Mouse (Mus musculus): Measurements from ENCODE around the gene Ap5m1. TPM values are rescaled to one million over a fixed set of nuclear protein-coding genes. Genes with fewer than 3 reads are reported as not detected.
"Not testable (repeated sequence)": the region's sequence is repeated elsewhere in the genome, so short reads cannot be mapped to it uniquely, and the experiment has no call there.

Gene Ap5m1
- polyA plus RNA-seq, 1 experiment = 28.8 TPM

DNA sequence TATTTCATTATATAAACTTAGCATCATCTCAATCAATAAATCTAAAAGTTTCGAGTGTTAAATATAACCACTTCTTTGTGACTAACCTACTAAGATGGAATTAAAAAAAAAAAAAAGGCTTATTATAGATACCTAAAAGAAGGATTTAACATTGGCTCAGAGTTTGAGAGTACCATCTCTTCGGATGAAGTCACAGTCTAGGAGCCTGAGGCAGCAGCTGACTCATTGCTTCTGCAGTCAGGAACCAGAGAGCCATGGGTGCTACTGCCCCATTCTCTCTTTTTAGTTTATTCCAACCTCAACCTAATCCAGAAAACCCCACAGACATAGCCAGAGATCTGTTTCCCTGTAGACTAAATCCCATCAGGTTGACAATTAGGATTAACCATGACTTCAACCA, 6.9 kb downstream of the Ap5m1 start:
- Histone ChIP-seq H3K27ac (ENCODE audit: insufficient read depth, low read depth, low read length) (no peak overlapping the region), H3K4me3 (ENCODE audit: insufficient read depth, low read length) (no peak overlapping the region), H3K4me1 (ENCODE audit: control insufficient read depth, insufficient read depth, low read length) (peaks cover 2% of the 10 kb centered on the region; the same call in 1 of the 2 replicates)
- TF ChIP-seq POLR2A (IDR thresholded peaks at IDR 0.05; ENCODE audit: borderline replicate concordance, low read depth, low read length) = no peak

DNA sequence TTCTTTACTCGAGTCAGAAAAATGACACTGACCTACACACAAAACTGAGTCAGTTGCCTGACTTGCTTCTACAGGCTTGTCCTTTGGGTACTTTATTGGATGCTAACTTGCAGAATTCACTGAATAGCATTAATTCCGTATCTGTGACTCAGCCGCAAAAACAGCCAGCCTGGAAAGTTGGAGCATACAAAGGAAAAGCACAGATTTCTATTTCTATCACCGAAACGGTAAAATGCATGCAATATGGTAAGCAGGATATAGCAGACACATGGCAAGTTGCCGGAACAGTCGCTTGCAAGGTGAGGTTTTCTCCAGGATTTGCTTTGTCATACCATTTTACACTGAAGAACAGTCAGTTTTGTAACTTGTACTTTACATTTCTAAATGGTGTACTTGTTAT, 8.0 kb downstream of the Ap5m1 start:
- Histone ChIP-seq H3K4me1 (ENCODE audit: control insufficient read depth, insufficient read depth, low read length) (no peaks in the 10 kb centered on the region), H3K27ac (ENCODE audit: insufficient read depth, low read depth, low read length) (no peak overlapping the region), H3K4me3 (ENCODE audit: insufficient read depth, low read length) (no peak overlapping the region)
- TF ChIP-seq POLR2A (IDR thresholded peaks at IDR 0.05; ENCODE audit: borderline replicate concordance, low read depth, low read length) = no peak
- no peak for TF ChIP-seq CTCF (IDR thresholded peaks at IDR 0.05; ENCODE audit: low read depth, low read length)

DNA sequence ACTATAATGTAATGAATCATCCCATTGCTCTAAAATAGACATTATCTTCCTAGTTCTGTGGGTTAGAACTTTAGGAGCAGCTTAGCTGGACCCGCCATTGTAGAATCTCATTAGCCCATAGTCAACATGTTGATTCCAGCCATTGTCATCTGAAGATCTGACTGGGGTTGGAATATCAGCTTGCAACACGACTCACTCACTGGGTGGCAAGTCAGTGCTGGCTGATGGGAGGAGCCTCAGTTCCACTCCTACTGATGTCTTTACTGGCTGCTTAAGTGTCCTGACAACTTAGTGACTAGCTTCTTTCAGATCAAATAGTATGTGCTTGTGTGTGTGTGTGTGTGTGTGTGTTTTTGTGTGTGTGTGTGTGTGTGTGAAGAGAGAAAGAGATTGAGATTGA, 8.5 kb downstream of the Ap5m1 start:
- Histone ChIP-seq H3K4me3 (ENCODE audit: insufficient read depth, low read length) (no peak overlapping the region), H3K4me1 (ENCODE audit: control insufficient read depth, insufficient read depth, low read length) (no peaks in the 10 kb centered on the region), H3K27ac (ENCODE audit: insufficient read depth, low read depth, low read length) (no peak overlapping the region)
- TF ChIP-seq POLR2A (IDR thresholded peaks at IDR 0.05; ENCODE audit: borderline replicate concordance, low read depth, low read length) = no peak
- TF ChIP-seq CTCF (IDR thresholded peaks at IDR 0.05; ENCODE audit: low read depth, low read length) = no peak

DNA sequence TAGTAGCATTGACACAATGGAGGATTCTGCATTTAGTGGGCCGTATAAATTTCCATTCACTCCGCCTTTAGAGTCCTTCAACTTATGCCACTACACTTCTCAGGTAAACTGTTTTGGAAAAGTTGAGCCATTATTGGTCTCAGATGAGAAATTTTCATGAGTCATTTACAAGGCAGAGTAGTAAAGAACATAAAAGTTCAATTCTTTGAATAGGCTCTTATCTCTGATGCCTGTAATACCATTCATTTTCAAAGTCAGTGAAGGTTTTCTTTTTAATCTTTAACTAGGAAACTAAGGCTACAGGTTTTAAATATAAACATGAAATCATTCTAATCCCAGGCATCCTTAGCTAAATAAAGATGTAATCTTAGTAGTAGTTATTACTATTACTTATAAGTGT, 12.9 kb downstream of the Ap5m1 start:
- H3K27ac ChIP-seq (ENCODE audit: insufficient read depth, low read depth, low read length) = no peak overlapping the region
- TF ChIP-seq POLR2A (IDR thresholded peaks at IDR 0.05; ENCODE audit: borderline replicate concordance, low read depth, low read length) = no peak
- no peak for TF ChIP-seq CTCF (IDR thresholded peaks at IDR 0.05; ENCODE audit: low read depth, low read length)
- H3K4me1 ChIP-seq (ENCODE audit: control insufficient read depth, insufficient read depth, low read length) = no peaks in the 10 kb centered on the region
- no peak overlapping the region for H3K4me3 ChIP-seq (ENCODE audit: insufficient read depth, low read length)

DNA sequence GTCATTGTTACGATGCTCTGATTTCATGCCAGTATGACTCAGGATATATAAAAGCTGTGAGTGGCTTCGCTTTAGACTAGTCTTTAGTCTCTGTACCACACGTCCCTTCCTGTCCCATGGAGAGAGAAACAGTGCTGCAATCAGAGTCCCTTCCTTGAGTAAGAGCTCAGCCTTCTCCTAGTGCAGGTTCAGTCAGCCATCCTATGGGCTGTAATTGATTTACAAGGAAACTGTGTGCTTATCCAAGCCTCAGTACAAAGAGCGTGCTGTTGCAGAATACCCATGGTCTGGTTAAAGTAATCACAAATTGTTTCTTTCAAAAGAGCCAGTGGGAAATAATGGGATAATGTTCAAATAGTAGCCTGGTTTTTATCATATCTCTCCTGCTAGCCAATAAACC, 20.6 kb downstream of the Ap5m1 start:
- no peak for TF ChIP-seq POLR2A (IDR thresholded peaks at IDR 0.05; ENCODE audit: borderline replicate concordance, low read depth, low read length)
- TF ChIP-seq CTCF (IDR thresholded peaks at IDR 0.05; ENCODE audit: low read depth, low read length) = no peak
- H3K4me1 ChIP-seq (ENCODE audit: control insufficient read depth, insufficient read depth, low read length) = no peaks in the 10 kb centered on the region
- no peak overlapping the region for H3K4me3 ChIP-seq (ENCODE audit: insufficient read depth, low read length)
- H3K27ac ChIP-seq (ENCODE audit: insufficient read depth, low read depth, low read length) = no peak overlapping the region

DNA sequence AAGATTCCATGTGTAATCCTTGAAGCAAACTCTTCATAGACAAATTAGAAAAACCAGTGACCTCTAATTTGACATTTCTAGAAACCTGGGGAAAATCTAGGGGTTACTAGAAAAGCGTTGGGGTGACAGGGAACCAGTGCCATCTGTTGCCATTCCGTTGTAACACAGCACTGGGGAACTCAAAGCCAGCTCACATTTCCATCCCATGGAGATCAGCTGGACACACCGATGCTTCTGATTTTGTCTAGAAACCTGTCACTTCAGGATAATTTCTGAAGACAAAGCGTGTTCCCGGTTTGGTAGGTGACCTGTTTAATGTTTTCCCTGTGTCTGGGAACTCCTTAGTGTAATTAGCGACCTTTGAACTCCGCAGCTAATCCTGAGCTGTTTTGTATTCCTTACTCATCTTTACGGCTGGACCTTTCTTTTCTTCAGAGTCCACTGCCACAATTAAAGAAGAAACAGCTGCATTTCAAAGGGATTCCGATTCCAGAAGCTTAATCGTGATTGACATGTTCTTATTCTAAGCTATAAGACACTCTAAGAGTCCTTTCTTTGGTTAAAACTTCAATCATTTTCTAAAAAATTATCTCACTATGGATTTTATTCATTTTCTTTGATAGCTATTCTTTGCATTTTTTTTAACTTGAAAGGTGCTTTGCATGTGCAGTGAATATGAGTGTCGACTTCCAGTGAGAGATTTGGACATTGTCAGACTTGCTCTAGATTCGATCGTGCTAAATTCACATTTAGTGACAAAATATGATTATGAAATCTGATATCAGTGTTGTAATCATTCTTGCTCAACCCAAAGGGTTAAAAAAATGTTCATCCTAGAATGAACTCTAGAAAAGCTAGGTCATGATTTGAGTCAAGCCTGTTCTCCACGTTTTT, 22.5 kb downstream of the Ap5m1 start:
- no peak overlapping the region for H3K27ac ChIP-seq (ENCODE audit: insufficient read depth, low read depth, low read length)
- TF ChIP-seq CTCF (IDR thresholded peaks at IDR 0.05; ENCODE audit: low read depth, low read length) = no peak
- TF ChIP-seq POLR2A (IDR thresholded peaks at IDR 0.05; ENCODE audit: borderline replicate concordance, low read depth, low read length) = no peak
- no peaks in the 10 kb centered on the region for H3K4me1 ChIP-seq (ENCODE audit: control insufficient read depth, insufficient read depth, low read length)
- H3K4me3 ChIP-seq (ENCODE audit: insufficient read depth, low read length) = no peak overlapping the region

DNA sequence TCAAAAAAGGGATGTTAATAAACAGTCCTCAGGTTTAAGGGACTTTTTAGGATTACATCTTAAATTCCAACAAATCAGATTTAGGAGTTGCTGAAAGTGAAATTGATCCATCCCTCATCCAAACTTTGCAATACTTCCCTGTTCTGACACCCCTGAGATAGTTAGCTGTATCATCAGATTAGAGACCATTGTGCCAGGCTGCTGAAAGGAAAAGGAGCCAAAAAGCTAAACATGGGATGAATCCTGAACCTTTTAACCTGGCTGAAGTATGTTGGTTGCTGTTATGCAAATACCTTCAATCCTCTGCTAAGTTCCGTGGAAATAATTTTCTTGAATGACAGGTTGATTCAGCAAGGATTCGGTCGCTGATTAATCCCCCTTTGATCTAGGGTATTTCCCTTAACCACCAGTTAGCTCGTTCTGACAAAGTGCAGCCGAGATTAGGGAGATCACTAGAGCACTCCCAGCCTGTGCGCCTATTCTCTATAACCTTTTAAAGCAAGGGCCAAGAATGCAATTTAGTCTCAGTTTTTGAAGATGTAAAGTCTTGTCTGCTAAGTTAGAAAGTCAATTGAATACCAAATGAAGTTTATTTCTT, 23.7 kb downstream of the Ap5m1 start:
- Histone ChIP-seq H3K27ac (ENCODE audit: insufficient read depth, low read depth, low read length) (no peak overlapping the region), H3K4me1 (ENCODE audit: control insufficient read depth, insufficient read depth, low read length) (no peaks in the 10 kb centered on the region), H3K4me3 (ENCODE audit: insufficient read depth, low read length) (no peak overlapping the region)
- TF ChIP-seq POLR2A (IDR thresholded peaks at IDR 0.05; ENCODE audit: borderline replicate concordance, low read depth, low read length) (no peak), CTCF (IDR thresholded peaks at IDR 0.05; ENCODE audit: low read depth, low read length) (no peak)

DNA sequence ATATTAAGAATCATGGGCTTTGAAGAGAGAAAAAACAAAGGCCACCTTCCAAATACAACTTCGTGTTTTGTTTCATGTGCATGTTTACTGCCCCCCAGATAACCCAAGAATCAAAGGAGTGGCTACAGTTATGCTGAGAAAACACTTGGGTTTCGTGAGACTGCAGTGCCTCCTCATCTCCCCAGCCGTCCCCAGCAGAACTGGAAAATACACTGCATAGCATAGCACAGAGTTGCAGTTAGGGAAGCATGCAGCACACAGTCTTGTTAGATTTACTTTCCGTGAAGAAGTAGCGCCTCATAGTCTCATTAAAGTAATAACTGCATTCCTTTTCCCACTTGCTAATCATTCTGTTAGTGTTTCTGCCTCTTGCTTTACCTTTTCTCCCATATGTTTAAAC, 24.2 kb downstream of the Ap5m1 start:
- no peak for TF ChIP-seq POLR2A (IDR thresholded peaks at IDR 0.05; ENCODE audit: borderline replicate concordance, low read depth, low read length)
- TF ChIP-seq CTCF (IDR thresholded peaks at IDR 0.05; ENCODE audit: low read depth, low read length) = no peak
- Histone ChIP-seq H3K4me1 (ENCODE audit: control insufficient read depth, insufficient read depth, low read length) (no peaks in the 10 kb centered on the region), H3K4me3 (ENCODE audit: insufficient read depth, low read length) (no peak overlapping the region), H3K27ac (ENCODE audit: insufficient read depth, low read depth, low read length) (no peak overlapping the region)

DNA sequence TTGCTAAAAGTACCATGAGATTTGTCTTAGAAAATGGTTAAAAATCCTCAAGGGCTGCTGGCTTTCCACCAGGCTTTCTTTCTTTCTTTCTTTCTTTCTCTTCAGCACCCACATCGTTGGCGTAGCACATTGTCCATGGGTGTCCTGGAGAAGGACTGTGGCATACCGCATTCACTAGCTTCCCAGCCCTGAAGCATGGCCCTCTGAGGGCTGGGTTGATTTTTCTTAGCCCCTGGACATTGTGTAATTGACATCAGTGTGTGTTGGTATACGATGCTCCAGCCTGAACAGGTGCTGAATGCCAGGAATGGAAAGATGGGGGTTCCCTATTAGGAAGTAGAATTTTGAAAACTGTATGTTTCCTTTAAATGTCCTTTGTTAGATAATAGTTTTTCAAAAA, 25.4 kb downstream of the Ap5m1 start:
- Histone ChIP-seq H3K4me3 (ENCODE audit: insufficient read depth, low read length) (no peak overlapping the region), H3K27ac (ENCODE audit: insufficient read depth, low read depth, low read length) (no peak overlapping the region), H3K4me1 (ENCODE audit: control insufficient read depth, insufficient read depth, low read length) (no peaks in the 10 kb centered on the region)
- TF ChIP-seq POLR2A (IDR thresholded peaks at IDR 0.05; ENCODE audit: borderline replicate concordance, low read depth, low read length) = no peak
- no peak for TF ChIP-seq CTCF (IDR thresholded peaks at IDR 0.05; ENCODE audit: low read depth, low read length)

DNA sequence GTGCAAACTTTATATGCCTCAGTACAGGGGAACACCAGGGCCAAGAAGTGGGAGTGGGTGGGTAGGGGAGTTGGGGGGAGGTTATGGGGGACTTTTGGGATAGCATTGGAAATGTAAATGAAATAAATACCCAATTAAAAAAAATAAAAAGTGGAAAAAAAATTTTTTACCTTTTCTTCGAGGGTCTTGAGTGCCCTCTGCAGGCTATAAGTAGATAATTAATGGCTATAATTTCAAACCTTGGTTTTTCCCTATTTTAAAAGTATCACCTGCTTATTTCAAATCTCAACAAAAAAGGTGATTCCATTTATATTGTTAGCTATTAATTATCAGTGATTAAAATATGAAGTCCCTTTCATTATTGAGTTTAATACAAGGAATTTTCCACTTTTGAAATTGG, 25.9 kb downstream of the Ap5m1 start:
- not testable (repeated sequence) for H3K4me3 ChIP-seq (ENCODE audit: insufficient read depth, low read length); H3K27ac ChIP-seq (ENCODE audit: insufficient read depth, low read depth, low read length); H3K4me1 ChIP-seq (ENCODE audit: control insufficient read depth, insufficient read depth, low read length)

All from bone marrow macrophage, adult 2 months (primary cell).